Mouse (Mus musculus): Measurements from ENCODE around the gene 9130213A22Rik. TPM values are rescaled to one million over a fixed set of nuclear protein-coding genes. Genes with fewer than 3 reads are reported as not detected.

The 9130213A22Rik gene
- polyA plus RNA-seq, 1 experiment: 0.74 TPM

- Histone ChIP-seq H3K27ac (ENCODE audit: insufficient read depth, low read depth, low read length) (no peak overlapping the region), H3K27me3 (replicated peaks; ENCODE audit: control insufficient read depth, insufficient read depth, low read length) (no peaks in the 10 kb centered on the region), H3K4me3 (ENCODE audit: insufficient read depth, low read depth, low read length) (no peak overlapping the region), H3K36me3 (ENCODE audit: control insufficient read depth, insufficient read depth, low read length) (no peaks in the 10 kb centered on the region), H3K4me1 (ENCODE audit: control insufficient read depth, insufficient read depth, low read length) (peaks cover 8% of the 10 kb centered on the region; the same call in 1 of the 2 replicates)
- 85% methylated on average over 14 of the region's 14 CpGs for WGBS
- TF ChIP-seq POLR2A (IDR thresholded peaks at IDR 0.05; ENCODE audit: low read depth, low read length) (no peak), CTCF (conservative IDR thresholded peaks at IDR 0.05; ENCODE audit: insufficient read depth, insufficient read length, low read depth, low read length) (no peak)
- no peak for DNase-seq
Measured at GRCm38 (mm10) chr11:69119446-69120155, 2.8 kb downstream of the 9130213A22Rik start.

- H3K4me1 ChIP-seq (ENCODE audit: control insufficient read depth, insufficient read depth, low read length): peaks cover 8% of the 10 kb centered on the region; the same call in 1 of the 2 replicates
- H3K27me3 ChIP-seq (replicated peaks; ENCODE audit: control insufficient read depth, insufficient read depth, low read length): no peaks in the 10 kb centered on the region
- 9% methylated on average over 15 of the region's 15 CpGs for WGBS
- no peak overlapping the region for H3K27ac ChIP-seq (ENCODE audit: insufficient read depth, low read depth, low read length)
- peak; percentile 95 for DNase-seq
- TF ChIP-seq CTCF (conservative IDR thresholded peaks at IDR 0.05; ENCODE audit: insufficient read depth, insufficient read length, low read depth, low read length) (0 out of 2 replicates have a peak, but pooled peaks have one; percentile 3), POLR2A (IDR thresholded peaks at IDR 0.05; ENCODE audit: low read depth, low read length) (no peak)
- no peaks in the 10 kb centered on the region for H3K36me3 ChIP-seq (ENCODE audit: control insufficient read depth, insufficient read depth, low read length)
- H3K4me3 ChIP-seq (ENCODE audit: insufficient read depth, low read depth, low read length): no peak overlapping the region
Measured at GRCm38 (mm10) chr11:69118765-69119164, 3.6 kb downstream of the 9130213A22Rik start.

- no peak for TF ChIP-seq POLR2A (IDR thresholded peaks at IDR 0.05; ENCODE audit: low read depth, low read length)
- TF ChIP-seq CTCF (conservative IDR thresholded peaks at IDR 0.05; ENCODE audit: insufficient read depth, insufficient read length, low read depth, low read length): no peak
- DNase-seq: peak; percentile 65
- peak overlapping the region; percentile 11 for H3K27ac ChIP-seq (ENCODE audit: insufficient read depth, low read depth, low read length)
- 0 out of 2 replicates have a peak, but pooled peaks cover 8% of the 10 kb centered on the region for H3K4me1 ChIP-seq (ENCODE audit: control insufficient read depth, insufficient read depth, low read length)
- peak overlapping the region; percentile 69 for H3K4me3 ChIP-seq (ENCODE audit: insufficient read depth, low read depth, low read length)
- under 1% methylated on average over 45 of the region's 45 CpGs for WGBS
- no peaks in the 10 kb centered on the region for H3K27me3 ChIP-seq (replicated peaks; ENCODE audit: control insufficient read depth, insufficient read depth, low read length)
- H3K36me3 ChIP-seq (ENCODE audit: control insufficient read depth, insufficient read depth, low read length): no peaks in the 10 kb centered on the region
Measured at GRCm38 (mm10) chr11:69117737-69118695, 4.4 kb downstream of the 9130213A22Rik start.

- WGBS: 59% methylated on average over 5 of the region's 5 CpGs
- Histone ChIP-seq H3K4me1 (ENCODE audit: control insufficient read depth, insufficient read depth, low read length) (0 out of 2 replicates have a peak, but pooled peaks cover 8% of the 10 kb centered on the region), H3K27me3 (replicated peaks; ENCODE audit: control insufficient read depth, insufficient read depth, low read length) (no peaks in the 10 kb centered on the region), H3K27ac (ENCODE audit: insufficient read depth, low read depth, low read length) (no peak overlapping the region), H3K4me3 (ENCODE audit: insufficient read depth, low read depth, low read length) (no peak overlapping the region), H3K36me3 (ENCODE audit: control insufficient read depth, insufficient read depth, low read length) (no peaks in the 10 kb centered on the region)
- DNase-seq: no peak
- TF ChIP-seq CTCF (conservative IDR thresholded peaks at IDR 0.05; ENCODE audit: insufficient read depth, insufficient read length, low read depth, low read length): no peak
- TF ChIP-seq POLR2A (IDR thresholded peaks at IDR 0.05; ENCODE audit: low read depth, low read length): no peak
Measured at GRCm38 (mm10) chr11:69116843-69117242, 5.5 kb downstream of the 9130213A22Rik start.

- Histone ChIP-seq H3K27ac (ENCODE audit: insufficient read depth, low read depth, low read length) (no peak overlapping the region), H3K4me3 (ENCODE audit: insufficient read depth, low read depth, low read length) (no peak overlapping the region), H3K4me1 (ENCODE audit: control insufficient read depth, insufficient read depth, low read length) (0 out of 2 replicates have a peak, but pooled peaks cover 8% of the 10 kb centered on the region), H3K36me3 (ENCODE audit: control insufficient read depth, insufficient read depth, low read length) (no peaks in the 10 kb centered on the region), H3K27me3 (replicated peaks; ENCODE audit: control insufficient read depth, insufficient read depth, low read length) (no peaks in the 10 kb centered on the region)
- no peak for TF ChIP-seq POLR2A (IDR thresholded peaks at IDR 0.05; ENCODE audit: low read depth, low read length)
- no peak for TF ChIP-seq CTCF (conservative IDR thresholded peaks at IDR 0.05; ENCODE audit: insufficient read depth, insufficient read length, low read depth, low read length)
- WGBS: 81% methylated on average over 3 of the region's 3 CpGs
- DNase-seq: no peak
Measured at GRCm38 (mm10) chr11:69114621-69115020, 7.8 kb downstream of the 9130213A22Rik start.

GRCm38 (mm10) chr11:69114018-69114417 is 8.4 kb downstream of the 9130213A22Rik start:
- no peak overlapping the region for H3K27ac ChIP-seq (ENCODE audit: insufficient read depth, low read depth, low read length)
- 82% methylated on average over 3 of the region's 3 CpGs for WGBS

More at GRCm38 (mm10) chr11:69114018-69114417, 8.4 kb downstream of the 9130213A22Rik start:
- Histone ChIP-seq H3K4me1 (ENCODE audit: control insufficient read depth, insufficient read depth, low read length) (0 out of 2 replicates have a peak, but pooled peaks cover 5% of the 10 kb centered on the region), H3K27me3 (replicated peaks; ENCODE audit: control insufficient read depth, insufficient read depth, low read length) (no peaks in the 10 kb centered on the region), H3K4me3 (ENCODE audit: insufficient read depth, low read depth, low read length) (no peak overlapping the region), H3K36me3 (ENCODE audit: control insufficient read depth, insufficient read depth, low read length) (peaks cover 2% of the 10 kb centered on the region; the same call in 1 of the 2 replicates)
- DNase-seq: no peak
- TF ChIP-seq CTCF (conservative IDR thresholded peaks at IDR 0.05; ENCODE audit: insufficient read depth, insufficient read length, low read depth, low read length): no peak
- TF ChIP-seq POLR2A (IDR thresholded peaks at IDR 0.05; ENCODE audit: low read depth, low read length): no peak
